20 mouse cellular contexts compared by ENCODE assay signal in genomic region chr11:54768116-54768690, GRCm38 (mm10).
"Had no signal": no experiment of that assay in that cellular context is flagged by ENCODE, and none has a peak within 500 bp of the region (broad histone marks: within the 10 kb centered on the region; RNA-seq: fewer than 3 reads in every experiment).

No protein-coding gene starts in this region.

- H3K4me2 ChIP-seq: limb, embryonic 13.5 days; liver, embryonic 12.5 days; liver, embryonic 15.5 days; neural tube, embryonic 13.5 days; stomach, embryonic 15.5 days had no signal

- DNase-seq: kidney, adult 2 months; kidney, postnatal 25 days; liver; lung, adult 2 months; lung, postnatal 14 days; lung, postnatal 4 days; midbrain, embryonic 14.5 days; retina, postnatal 1 day; right cerebral cortex, postnatal 25 days; spleen, adult 18-20 months; thymus, postnatal 25 days had no signal

- H3K36me3 ChIP-seq: limb, embryonic 13.5 days; liver, embryonic 12.5 days; liver, embryonic 15.5 days; neural tube, embryonic 13.5 days; stomach, embryonic 15.5 days had no signal

- H3K27me3 ChIP-seq: limb, embryonic 13.5 days; liver, embryonic 12.5 days; liver, embryonic 15.5 days; neural tube, embryonic 13.5 days; stomach, embryonic 15.5 days had no signal

- H3K27ac ChIP-seq: kidney, postnatal 0 days; limb, embryonic 10.5 days; limb, embryonic 13.5 days; liver, embryonic 12.5 days; liver, embryonic 15.5 days; neural tube, embryonic 13.5 days; stomach, embryonic 15.5 days had no signal

- H3K4me3 ChIP-seq: limb, embryonic 10.5 days; limb, embryonic 13.5 days; liver, embryonic 12.5 days; liver, embryonic 15.5 days; myocyte; neural tube, embryonic 13.5 days; stomach, embryonic 15.5 days had no signal

- H3K9me3 ChIP-seq: limb, embryonic 10.5 days; limb, embryonic 13.5 days; liver, embryonic 12.5 days; liver, embryonic 15.5 days; neural tube, embryonic 13.5 days; stomach, embryonic 15.5 days had no signal

- ATAC-seq: intestine, postnatal 0 days; liver, embryonic 12.5 days had no signal

- H3K9ac ChIP-seq: limb, embryonic 13.5 days; liver, embryonic 12.5 days; liver, embryonic 15.5 days; neural tube, embryonic 13.5 days; stomach, embryonic 15.5 days had no signal
